Mouse (Mus musculus) kidney, adult 2 months (tissue): ENCODE measurements around the gene D630045J12Rik. TPM values are rescaled to one million over a fixed set of nuclear protein-coding genes. Genes with fewer than 3 reads are reported as not detected.

Experiments used
- DNase-seq: peaks from one replicate; pipeline ENCODE4 v3.0.0; 2021
- H3K27ac ChIP-seq: fragments of 200-500 bp; 2 replicates; pipeline ENCODE4 v1.5.1; 2012; ENCODE audit warnings: low read depth, low read length, control low read depth, inconsistent platforms; ENCODE audit not compliant: insufficient read depth
- H3K27me3 ChIP-seq: fragments of 200-500 bp; replicated peaks from 2 replicates; pipeline ENCODE4 v1.6.1; 2012; ENCODE audit warnings: mild to moderate bottlenecking, moderate library complexity, low read length, inconsistent platforms; ENCODE audit not compliant: control insufficient read depth, insufficient read depth
- H3K36me3 ChIP-seq: fragments of 200-500 bp; 2 replicates; pipeline ENCODE4 v1.6.1; 2012; ENCODE audit warnings: mild to moderate bottlenecking, moderate library complexity, low read length, inconsistent platforms; ENCODE audit not compliant: control insufficient read depth, insufficient read depth
- H3K4me1 ChIP-seq: fragments of 200-500 bp; 2 replicates; pipeline ENCODE4 v1.6.1; 2011; ENCODE audit warnings: low read length; ENCODE audit not compliant: control insufficient read depth, insufficient read depth
- H3K4me3 ChIP-seq: fragments of 200-500 bp; 2 replicates; pipeline ENCODE4 v1.5.1; 2011; ENCODE audit warnings: mild to moderate bottlenecking, low read depth, low read length, control low read depth; ENCODE audit not compliant: insufficient read depth
- CTCF ChIP-seq: fragments of 200-500 bp; conservative IDR thresholded peaks from 2 replicates; pipeline ENCODE4 v1.5.1; 2011; ENCODE audit warnings: low read depth, mild to moderate bottlenecking, control low read depth, low read length, moderate library complexity, mixed read lengths; ENCODE audit not compliant: insufficient read depth, insufficient read length
- POLR2A ChIP-seq: fragments of 200-500 bp; IDR thresholded peaks from one replicate; pipeline ENCODE4 v1.6.1; 2011; ENCODE audit warnings: low read depth, low read length, control low read depth
- WGBS: fragments of 180-500 bp; shearing (Covaris S2); methylation state at CpG from one replicate; pipeline ENCODE4 v1.1.7; 2018; 5-methylcytosine and 5-hydroxymethylcytosine counted together
- polyA plus RNA-seq: library from polyadenylated mRNA; depleted of rRNA; stranded (reverse); fragments of >200 nt; gene quantifications from 2 replicates; pipeline ENCODE4 v1.2.3, GENCODE M21; 2012

Gene D630045J12Rik
- polyA plus RNA-seq, 1 experiment, result 31.1 TPM

DNA sequence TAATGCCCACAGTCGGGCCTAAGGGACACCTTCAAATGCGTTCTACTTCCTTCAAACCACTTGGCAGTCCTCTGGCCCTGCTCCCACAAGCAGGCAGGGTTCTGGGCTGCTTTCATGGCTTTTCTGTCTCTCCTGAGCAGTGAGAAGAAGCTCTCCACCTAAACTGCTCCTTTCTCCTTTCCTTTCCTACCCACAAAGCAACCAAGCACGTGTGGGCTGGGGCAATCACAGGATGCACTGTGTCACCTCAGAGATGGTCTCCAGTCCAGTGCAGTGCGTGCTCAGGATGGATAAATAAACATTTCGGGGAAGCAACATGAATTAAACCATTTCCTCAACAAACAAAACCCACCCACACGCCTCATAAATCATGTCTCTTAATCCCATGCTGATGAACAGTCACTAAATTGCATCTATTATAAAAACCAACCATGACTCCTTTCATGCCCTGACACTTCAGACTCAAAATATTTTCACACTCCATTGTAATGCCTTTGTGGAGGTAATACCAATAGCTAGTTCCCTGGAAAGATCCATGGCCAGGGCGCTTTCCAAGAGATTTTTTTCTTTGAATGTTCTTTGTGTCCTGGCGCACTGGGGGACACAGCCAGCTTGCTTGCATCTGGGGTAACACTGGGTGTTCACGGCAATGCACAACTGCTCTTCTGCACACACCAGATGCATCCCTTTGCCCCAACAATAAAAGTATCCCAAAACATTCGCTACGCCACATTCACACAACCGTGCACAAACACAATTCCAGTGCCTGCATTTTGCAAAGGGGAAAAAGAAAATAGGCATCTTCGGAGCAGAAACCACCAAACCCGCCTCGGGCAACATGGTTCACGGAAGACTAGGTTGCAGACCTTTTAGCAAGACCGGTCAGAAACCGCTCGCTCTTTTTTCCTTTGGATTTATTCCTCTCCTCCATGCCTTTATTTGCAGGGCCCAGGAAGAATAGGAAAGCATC is 758 bp downstream of the D630045J12Rik start:
- H3K27me3 ChIP-seq, result no peaks in the 10 kb centered on the region
- no peak for DNase-seq
- no peak for TF ChIP-seq POLR2A
- no peak for TF ChIP-seq CTCF

DNA sequence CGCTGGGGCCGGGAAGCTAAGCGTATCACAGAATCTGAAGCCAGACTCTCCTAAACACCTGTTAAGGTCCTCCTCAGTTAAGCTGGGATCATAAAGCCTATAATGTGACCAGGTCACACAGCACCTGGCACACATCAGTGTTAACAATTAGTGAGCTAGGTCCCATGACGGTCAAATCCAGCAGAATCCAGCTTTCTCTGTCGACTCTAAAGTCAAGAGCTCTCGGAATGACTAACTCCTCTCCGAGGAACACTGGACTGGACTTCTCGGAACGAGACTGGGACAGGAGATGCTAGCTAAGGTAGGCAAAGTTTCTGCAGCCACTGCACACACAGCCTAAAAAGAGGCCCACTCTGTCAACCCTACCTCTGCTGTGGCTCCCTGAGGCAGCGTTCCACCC is 1.7 kb downstream of the D630045J12Rik start:
- Histone ChIP-seq H3K27ac (no peak overlapping the region), H3K4me1 (peaks cover 22% of the 10 kb centered on the region; the same call in 1 of the 2 replicates), H3K36me3 (no peaks in the 10 kb centered on the region), H3K4me3 (no peak overlapping the region), H3K27me3 (no peaks in the 10 kb centered on the region)
- no peak for TF ChIP-seq POLR2A
- no peak for TF ChIP-seq CTCF
- WGBS, result 49% methylated on average over 10 of the region's 10 CpGs
- peak; percentile 55 for DNase-seq

More for the DNA sequence above, 758 bp downstream of the D630045J12Rik start:
- Histone ChIP-seq H3K27ac (no peak overlapping the region), H3K36me3 (no peaks in the 10 kb centered on the region), H3K4me3 (peak overlapping the region; percentile 60), H3K4me1 (peaks cover 25% of the 10 kb centered on the region; the same call in 1 of the 2 replicates)
- 10% methylated on average over 19 of the region's 19 CpGs for WGBS

DNA sequence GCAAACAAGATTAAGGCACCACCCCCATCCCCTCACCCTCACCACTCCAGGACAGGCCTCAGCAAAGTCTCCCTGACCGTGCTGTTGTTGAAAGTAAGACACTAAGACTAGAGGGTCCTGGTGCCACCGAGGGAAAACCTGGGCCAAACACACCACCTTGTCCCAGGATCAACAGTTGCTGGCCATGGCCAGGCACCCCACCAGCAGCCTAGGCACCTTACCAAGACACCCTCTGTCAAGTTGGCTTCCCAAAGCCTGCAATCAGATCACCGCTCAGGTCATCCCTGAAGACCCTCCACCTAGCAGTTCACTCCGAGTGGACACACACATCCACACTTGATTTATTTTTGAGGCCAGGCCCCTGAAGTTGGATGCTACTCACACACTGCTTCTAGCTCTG is 2.3 kb downstream of the D630045J12Rik start:
- H3K27me3 ChIP-seq, result no peaks in the 10 kb centered on the region
- H3K27ac ChIP-seq, result no peak overlapping the region
- 78% methylated on average over 4 of the region's 4 CpGs for WGBS
- no peaks in the 10 kb centered on the region for H3K36me3 ChIP-seq
- TF ChIP-seq POLR2A, result no peak
- TF ChIP-seq CTCF, result no peak
- peaks cover 19% of the 10 kb centered on the region; the same call in 1 of the 2 replicates for H3K4me1 ChIP-seq
- H3K4me3 ChIP-seq, result no peak overlapping the region
- DNase-seq, result no peak

DNA sequence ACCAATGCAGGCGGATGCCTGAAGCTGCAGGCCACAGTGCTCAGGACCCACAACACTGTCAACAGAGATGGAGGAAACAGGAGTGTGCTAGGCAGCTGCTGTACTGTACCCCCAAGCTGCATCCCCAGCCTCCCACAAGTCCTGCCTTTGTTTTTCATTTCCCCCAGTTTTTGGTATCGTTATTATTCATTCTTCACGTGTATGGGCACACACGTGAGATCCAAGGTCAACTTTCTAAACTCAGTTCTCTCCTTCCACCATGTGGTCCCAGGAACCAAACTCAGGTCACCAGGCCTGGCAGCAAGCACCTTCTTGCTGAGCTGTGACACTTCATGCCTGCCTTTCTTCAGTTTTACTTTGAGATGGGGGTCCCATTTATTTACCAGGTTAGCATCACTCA is 6.4 kb downstream of the D630045J12Rik start:
- WGBS, result 76% methylated on average over 4 of the region's 4 CpGs
- no peaks in the 10 kb centered on the region for H3K27me3 ChIP-seq

DNA sequence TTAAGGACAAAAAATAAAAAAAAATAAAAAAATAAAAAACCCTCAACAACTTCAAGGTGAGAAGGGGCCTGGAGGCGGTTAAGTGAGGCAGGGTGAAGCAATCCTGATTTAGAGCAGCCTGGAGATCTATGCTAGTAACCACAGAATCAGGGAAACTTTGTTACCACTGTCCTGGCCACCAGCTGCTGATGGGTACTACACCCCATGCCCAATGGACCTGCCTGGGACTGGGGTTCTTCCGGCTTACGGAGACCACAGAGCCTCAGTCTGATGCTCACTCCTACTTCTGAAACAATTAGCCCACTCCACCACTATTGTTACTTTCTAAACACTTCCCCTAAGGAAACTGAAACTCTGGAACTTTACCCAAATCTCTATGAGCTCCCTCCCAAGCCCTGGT is 9.0 kb downstream of the D630045J12Rik start:
- H3K4me3 ChIP-seq, result no peak overlapping the region
- no peak overlapping the region for H3K27ac ChIP-seq
- H3K27me3 ChIP-seq, result no peaks in the 10 kb centered on the region
- H3K4me1 ChIP-seq, result peaks cover 29% of the 10 kb centered on the region
- no peak for TF ChIP-seq POLR2A
- no peak for TF ChIP-seq CTCF
- H3K36me3 ChIP-seq, result no peaks in the 10 kb centered on the region
- 77% methylated on average over 3 of the region's 3 CpGs for WGBS
- no peak for DNase-seq

More for the DNA sequence above, 6.4 kb downstream of the D630045J12Rik start:
- H3K4me1 ChIP-seq, result peaks cover 27% of the 10 kb centered on the region
- H3K36me3 ChIP-seq, result no peaks in the 10 kb centered on the region
- no peak for DNase-seq
- no peak overlapping the region for H3K4me3 ChIP-seq
- no peak overlapping the region for H3K27ac ChIP-seq
- TF ChIP-seq CTCF (no peak), POLR2A (no peak)

DNA sequence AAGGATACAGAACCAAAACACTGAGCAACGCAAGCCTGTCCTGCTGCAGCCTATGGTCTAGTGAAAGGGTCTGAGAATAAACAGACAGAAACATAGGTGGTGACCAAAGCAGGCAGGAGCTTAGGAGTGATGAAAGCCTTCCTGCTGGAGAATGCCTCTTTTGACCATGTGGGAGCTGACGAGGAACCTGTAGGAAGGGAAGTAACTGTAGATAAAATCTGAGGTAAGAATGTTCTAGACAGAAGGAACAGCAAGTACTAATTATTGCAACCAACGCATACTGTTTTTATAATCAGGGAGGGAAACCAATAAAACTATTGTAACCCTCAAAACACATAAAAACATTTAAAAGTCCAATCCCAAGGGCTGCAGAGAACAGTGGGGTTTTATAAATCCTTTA is 9.6 kb downstream of the D630045J12Rik start:
- H3K27me3 ChIP-seq, result no peaks in the 10 kb centered on the region
- no peak for TF ChIP-seq POLR2A
- no peak for TF ChIP-seq CTCF
- no peaks in the 10 kb centered on the region for H3K36me3 ChIP-seq
- no peak for DNase-seq
- H3K4me3 ChIP-seq, result no peak overlapping the region
- peaks cover 29% of the 10 kb centered on the region for H3K4me1 ChIP-seq
- WGBS, result 66% methylated on average over 3 of the region's 3 CpGs
- no peak overlapping the region for H3K27ac ChIP-seq

DNA sequence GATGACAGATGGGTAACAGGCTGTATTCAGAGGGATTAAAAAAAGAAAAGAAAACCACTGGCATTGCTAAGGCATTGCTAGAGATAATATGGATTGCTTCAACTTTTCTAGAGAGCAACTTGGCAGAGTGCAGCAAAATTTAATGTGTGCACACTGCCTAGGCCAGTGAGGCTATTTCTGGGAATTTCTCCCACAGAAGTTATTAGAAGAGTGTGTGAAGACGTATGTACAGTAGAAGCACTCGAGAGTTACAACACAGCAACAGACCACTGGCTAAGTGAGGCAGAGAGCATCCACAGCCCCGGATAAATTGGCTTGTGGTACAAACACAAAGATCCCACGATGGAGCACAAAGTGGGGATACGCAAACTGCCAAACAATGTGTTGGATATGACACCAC is 11.0 kb downstream of the D630045J12Rik start:
- H3K4me3 ChIP-seq, result no peak overlapping the region
- peaks cover 29% of the 10 kb centered on the region for H3K4me1 ChIP-seq
- no peak overlapping the region for H3K27ac ChIP-seq
- DNase-seq, result no peak
- H3K27me3 ChIP-seq, result no peaks in the 10 kb centered on the region
- H3K36me3 ChIP-seq, result no peaks in the 10 kb centered on the region
- 57% methylated on average over 5 of the region's 5 CpGs for WGBS
- no peak for TF ChIP-seq POLR2A
- no peak for TF ChIP-seq CTCF
